In the genomic region with DNA sequence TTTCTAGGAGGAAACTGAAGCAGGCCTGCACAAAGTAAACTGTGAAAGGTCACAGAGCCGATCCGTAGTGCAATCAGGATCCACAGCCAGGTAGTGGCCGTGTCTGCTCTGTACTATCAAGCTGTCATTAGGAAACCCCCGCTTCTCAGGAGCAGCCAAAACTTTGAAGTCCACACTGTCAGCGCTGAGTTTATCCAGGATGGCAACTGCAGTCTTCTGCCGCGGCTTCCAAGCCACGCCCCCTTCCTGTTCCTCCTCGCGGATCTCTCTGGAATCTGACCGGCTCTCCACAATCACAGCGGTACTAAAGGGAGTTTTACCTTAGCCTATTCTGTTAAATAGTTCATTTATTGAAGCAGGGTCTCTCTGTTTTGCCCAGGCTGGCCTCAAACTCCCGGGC, we compare ENCODE assay signal across 10 mouse cellular contexts. TPM values are rescaled to one million over a fixed set of nuclear protein-coding genes. Genes with fewer than 3 reads are reported as not detected.
DNase-seq lines count a peak whose midpoint lies in the region; ATAC-seq and TF ChIP-seq lines count a peak whose summit lies in the region.
"Had no signal": no experiment of that assay in that cellular context is flagged by ENCODE, and none has a peak within 500 bp of the region (broad histone marks: within the 10 kb centered on the region; RNA-seq: fewer than 3 reads in every experiment).

No protein-coding gene starts in this region.

- H3K4me1 ChIP-seq in heart, postnatal 0 days (ENCODE audit: control insufficient read depth, insufficient read depth), result no peaks in the 10 kb centered on the region
- H3K4me1 ChIP-seq in limb, embryonic 14.5 days (ENCODE audit: control insufficient read depth, insufficient read depth, low read length), result no peaks in the 10 kb centered on the region
- H3K4me1 ChIP-seq in neural tube, embryonic 12.5 days, result no peaks in the 10 kb centered on the region

- no peak overlapping the region for H3K4me3 ChIP-seq in heart, postnatal 0 days (ENCODE audit: low read depth, low read length)
- H3K4me3 ChIP-seq in limb, embryonic 14.5 days (replicated peaks; ENCODE audit: low read length), result peak overlapping the region; percentile 6
- no peak overlapping the region for H3K4me3 ChIP-seq in neural tube, embryonic 12.5 days

- H3K9ac ChIP-seq in heart, postnatal 0 days (replicated peaks; ENCODE audit: low read depth, low read length), result no peak overlapping the region
- H3K9ac ChIP-seq in limb, embryonic 14.5 days (ENCODE audit: low read depth, low read length, severe bottlenecking), result no peak overlapping the region
- no peak overlapping the region for H3K9ac ChIP-seq in neural tube, embryonic 12.5 days

- peak; percentile 28 for DNase-seq in thymus, postnatal 4 days
- no peak for DNase-seq in thymus, postnatal 10 days (ENCODE audit: low spot score in 2 of 2)
- peak; percentile 7 for DNase-seq in heart, postnatal 0 days (ENCODE audit: low spot score)
- peak; percentile 43 for DNase-seq in limb, embryonic 14.5 days (ENCODE audit: low spot score)
- no peak for DNase-seq in frontal cortex, postnatal 14 days (ENCODE audit: low spot score in 2 of 2)
- no peak for DNase-seq in thymus, postnatal 0 days (ENCODE audit: low spot score)
- no peak for DNase-seq in ovary, postnatal 36 days (ENCODE audit: low spot score)

- ATAC-seq in heart, postnatal 0 days (ENCODE audit: insufficient read depth, low read depth), result no peak
- ATAC-seq in limb, embryonic 14.5 days (ENCODE audit: low FRiP score, low read depth), result no peak
- ATAC-seq in neural tube, embryonic 12.5 days (ENCODE audit: low FRiP score, low read depth), result no peak

- TF ChIP-seq POLR2A in limb, embryonic 14.5 days (IDR thresholded peaks at IDR 0.05; ENCODE audit: borderline replicate concordance, extremely low read depth, insufficient read depth, insufficient read length), result no peak

- no peaks in the 10 kb centered on the region for H3K9me3 ChIP-seq in heart, postnatal 0 days (replicated peaks; ENCODE audit: control insufficient read depth, low read length)
- H3K9me3 ChIP-seq in limb, embryonic 14.5 days (ENCODE audit: control insufficient read depth, low read length), result no peaks in the 10 kb centered on the region
- H3K9me3 ChIP-seq in neural tube, embryonic 12.5 days, result no peaks in the 10 kb centered on the region
- H3K9me3 ChIP-seq: G1E had no signal

- peak overlapping the region; percentile 34; the same call in 1 of the 2 replicates for H3K4me2 ChIP-seq in heart, postnatal 0 days (ENCODE audit: low read depth, low read length)
- H3K4me2 ChIP-seq in limb, embryonic 14.5 days (replicated peaks; ENCODE audit: low read depth, low read length, severe bottlenecking), result peak overlapping the region; percentile 23
- H3K4me2 ChIP-seq in neural tube, embryonic 12.5 days (replicated peaks), result peak overlapping the region; percentile 35

- WGBS in heart, postnatal 0 days, result 3% methylated on average over 13 of the region's 13 CpGs
- WGBS in limb, embryonic 14.5 days, result 5% methylated on average over 13 of the region's 13 CpGs
- WGBS in neural tube, embryonic 12.5 days, result 3% methylated on average over 13 of the region's 13 CpGs

- H3K27ac ChIP-seq in heart, postnatal 0 days (ENCODE audit: low read depth), result no peak overlapping the region
- H3K27ac ChIP-seq in limb, embryonic 14.5 days (replicated peaks; ENCODE audit: low read depth, low read length), result no peak overlapping the region
- H3K27ac ChIP-seq in neural tube, embryonic 12.5 days, result no peak overlapping the region

- no peak for TF ChIP-seq EP300 in heart, postnatal 0 days (IDR thresholded peaks at IDR 0.05; ENCODE audit: low read depth)

- no peaks in the 10 kb centered on the region for H3K36me3 ChIP-seq in heart, postnatal 0 days (replicated peaks; ENCODE audit: control insufficient read depth, insufficient read depth, low read length)
- no peaks in the 10 kb centered on the region for H3K36me3 ChIP-seq in limb, embryonic 14.5 days (ENCODE audit: control insufficient read depth, insufficient read depth, low read length)
- no peaks in the 10 kb centered on the region for H3K36me3 ChIP-seq in neural tube, embryonic 12.5 days
- H3K36me3 ChIP-seq: G1E had no signal

- no peak for TF ChIP-seq CTCF in heart, postnatal 0 days (IDR thresholded peaks at IDR 0.05; ENCODE audit: low read depth)

- H3K27me3 ChIP-seq in heart, postnatal 0 days (ENCODE audit: control insufficient read depth, insufficient read depth, low read length), result peaks cover 81% of the 10 kb centered on the region
- peaks cover 50% of the 10 kb centered on the region for H3K27me3 ChIP-seq in limb, embryonic 14.5 days (ENCODE audit: control insufficient read depth, insufficient read depth, low read length)
- H3K27me3 ChIP-seq in neural tube, embryonic 12.5 days (replicated peaks), result peaks cover 66% of the 10 kb centered on the region

RNA-seq across cellular contexts. Expression of a gene that starts 27.3 kb away (rescaled TPM):
- total RNA-seq in heart, postnatal 0 days (2014; rRNA removed; ENCODE audit: low replicate concordance), result 0.15 TPM in 1 of 2 replicates, not detected in the other
- polyA plus RNA-seq in heart, postnatal 0 days (2015; fragmentation: Nextera tagmentation; extraction: Ambion mirVana), result not detected in 2 replicates
- polyA plus RNA-seq in limb, embryonic 14.5 days (2012; rRNA removed), result 0.05 TPM in 1 of 2 replicates, not detected in the other
- polyA plus RNA-seq in limb, embryonic 14.5 days (2014; fragmentation: Nextera tagmentation; extraction: Ambion mirVana), result not detected in 2 replicates
- polyA plus RNA-seq in neural tube, embryonic 12.5 days (2016; fragmentation: Nextera tagmentation; extraction: Ambion mirVana), result not detected in 2 replicates
- polyA plus RNA-seq in thymus, postnatal 0 days (2015; fragmentation: Nextera tagmentation; extraction: Ambion mirVana), result not detected in 2 replicates
- total RNA-seq: gastrocnemius, adult 8-10 months had no signal
- polyA plus RNA-seq: G1E had no signal

Comparison
In these comparisons a context has a peak if more than half of its experiments do, and no peak if none do; other contexts are left out.
1. DNase-seq: peak in thymus, postnatal 4 days (single experiment), heart, postnatal 0 days (single experiment) and limb, embryonic 14.5 days (single experiment); none in thymus, postnatal 10 days (0 of 2), frontal cortex, postnatal 14 days (0 of 2), thymus, postnatal 0 days (single experiment) and ovary, postnatal 36 days (single experiment).
2. Peak in every context shown above with its lines, with median percentiles within 50 percentile points of each other: H3K4me2 ChIP-seq.